Mouse (Mus musculus) central nervous system, embryonic 11.5 days (tissue): ENCODE data around the gene Sprr2h. TPM values are rescaled to one million over a fixed set of nuclear protein-coding genes. Genes with fewer than 3 reads are reported as not detected.

Source experiments
- polyA plus RNA-seq: library from polyadenylated mRNA; depleted of rRNA; stranded (reverse); fragments of >200 nt; gene quantifications from 2 replicates; pipeline ENCODE4 v1.2.3, GENCODE M21; 2012; rRNA removed

The Sprr2h gene
- polyA plus RNA-seq = not detected in 2 replicates

GRCm38 (mm10) chr3:92385385-92385784 lies at the start of gene Sprr2h:
TSS of gene Sprr2h (plus strand) at chr3:92385685.

DNA sequence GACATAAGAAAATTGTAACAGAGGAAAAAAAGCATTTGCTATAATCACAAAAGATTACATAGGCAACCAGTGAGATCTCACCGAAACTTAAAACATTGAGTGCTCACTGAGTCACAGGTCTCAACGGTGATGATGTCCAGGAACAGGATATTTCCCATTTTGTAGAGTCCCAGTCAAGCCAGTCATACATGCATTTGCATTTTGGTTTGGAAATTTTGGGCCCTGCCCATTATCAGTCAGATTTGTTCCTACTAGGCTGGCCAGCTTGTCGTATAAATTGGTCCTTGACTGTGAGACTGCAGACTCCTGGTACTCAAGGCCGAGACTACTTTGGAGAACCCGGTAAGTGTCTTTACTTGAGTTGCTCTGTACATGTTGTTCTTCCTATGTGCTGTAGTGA lies 46.6 kb upstream of the Sprr2h start, which contains the start of gene Sprr2d:
Gene Sprr2d (plus strand): TSS at position 301 of the 400 bp plus-strand sequence.

DNA sequence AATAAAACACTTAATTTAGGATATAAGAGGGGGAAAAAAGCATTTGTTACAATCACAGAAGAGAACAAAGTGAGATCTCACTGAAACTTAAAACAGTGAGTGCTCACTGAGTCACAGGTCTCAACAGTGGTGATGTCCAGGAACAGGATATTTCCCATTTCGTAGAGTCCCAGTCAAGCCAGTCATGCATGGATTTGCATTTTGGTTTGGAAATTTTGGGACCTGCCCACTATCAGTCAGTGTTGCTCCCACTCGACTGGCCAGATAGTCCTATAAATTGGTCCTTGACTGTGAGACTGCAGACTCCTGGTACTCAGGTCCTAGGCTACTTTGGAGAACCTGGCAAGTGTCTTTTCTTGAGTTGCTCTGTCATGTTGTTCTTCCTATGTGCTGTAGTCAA lies 33.6 kb upstream of the Sprr2h start, which contains the start of gene Sprr2e:
Gene Sprr2e (plus strand): TSS at position 301 of the 400 bp plus-strand sequence.

DNA sequence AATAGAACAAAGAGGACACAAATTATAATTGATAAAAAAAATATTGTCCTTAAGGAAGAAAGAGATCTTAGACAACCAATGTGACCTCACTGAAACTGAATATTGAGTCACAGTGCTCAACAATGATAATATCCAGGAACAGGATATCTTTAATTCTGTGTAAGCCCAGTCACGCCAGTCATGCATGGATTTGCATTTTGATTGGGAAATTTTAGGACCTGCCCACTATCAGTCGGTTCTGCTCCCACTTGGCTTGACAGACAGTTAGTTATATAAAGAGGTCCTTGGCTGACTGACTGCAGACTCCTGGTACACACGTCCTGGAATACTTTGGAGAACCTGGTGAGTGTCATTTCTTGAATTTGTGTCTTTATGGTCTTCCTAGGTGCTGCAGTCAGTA lies 20.6 kb upstream of the Sprr2h start, which contains the start of gene Sprr2f:
Gene Sprr2f (plus strand): TSS at position 301 of the 400 bp plus-strand sequence.

DNA sequence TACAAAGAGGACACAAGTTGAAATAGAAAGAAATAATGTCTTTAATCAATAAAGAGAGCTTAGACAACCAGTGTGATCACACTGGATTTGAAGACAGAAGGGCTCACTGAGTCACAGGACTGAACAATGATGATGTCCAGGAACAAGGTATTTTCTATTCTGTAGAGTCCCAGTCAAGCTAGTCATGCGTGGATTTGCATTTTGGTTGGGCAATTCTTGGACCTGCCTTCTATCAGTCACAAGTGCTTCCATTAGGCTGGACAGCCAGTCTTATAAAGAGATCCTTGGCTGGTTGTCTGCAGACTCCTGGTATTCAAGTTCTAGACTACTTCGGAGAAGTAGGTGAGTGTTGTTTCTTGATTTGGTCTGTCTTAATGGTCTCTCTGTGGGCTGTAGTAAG lies 22.2 kb downstream of the Sprr2h start, which contains the start of gene Sprr2i:
Gene Sprr2i (plus strand): TSS at position 301 of the 400 bp plus-strand sequence.

DNA sequence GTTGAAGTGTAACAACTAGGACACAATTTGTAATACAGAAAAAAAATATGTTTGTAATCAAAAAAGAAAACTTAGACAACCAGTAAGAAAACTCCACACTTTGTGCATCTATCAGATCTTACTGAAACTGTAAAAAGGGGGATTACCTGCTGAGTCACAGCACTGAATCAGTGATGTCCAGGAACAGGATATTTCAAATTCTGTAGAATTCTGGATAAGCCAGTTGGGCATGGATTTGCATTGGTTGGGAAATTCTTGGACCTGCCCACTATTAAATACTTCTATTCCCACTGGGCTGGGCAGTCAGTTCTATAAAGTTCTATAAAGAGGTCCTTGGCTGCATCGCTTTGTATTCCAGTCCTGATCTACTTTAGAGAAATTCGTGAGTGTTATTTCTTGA lies 32.3 kb downstream of the Sprr2h start, which contains the start of gene Sprr2j-ps:
Gene Sprr2j-ps (plus strand): TSS at position 301 of the 400 bp plus-strand sequence.

DNA sequence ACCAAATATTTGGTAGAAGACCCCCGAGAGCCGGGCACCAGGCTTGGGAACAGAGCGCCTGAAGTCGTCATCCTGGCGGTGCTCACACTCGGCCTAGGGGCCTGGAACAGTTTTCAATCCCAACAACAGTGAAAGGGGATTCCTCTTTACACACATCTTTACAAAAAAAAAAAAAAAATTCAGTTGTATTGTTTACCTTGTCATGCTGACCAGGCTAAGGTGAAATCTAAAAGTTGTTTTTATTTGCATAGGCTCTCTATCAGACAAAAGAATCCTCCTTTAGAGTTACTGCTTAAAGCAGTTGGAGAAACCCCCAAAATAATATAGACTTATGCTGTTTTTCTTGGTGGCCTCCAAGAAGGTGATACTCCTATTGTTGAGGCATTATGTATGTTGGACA lies 43.8 kb downstream of the Sprr2h start, which contains the start of gene Gm9774:
Gene Gm9774 (minus strand): TSS at position 101 of the 400 bp plus-strand sequence.

DNA sequence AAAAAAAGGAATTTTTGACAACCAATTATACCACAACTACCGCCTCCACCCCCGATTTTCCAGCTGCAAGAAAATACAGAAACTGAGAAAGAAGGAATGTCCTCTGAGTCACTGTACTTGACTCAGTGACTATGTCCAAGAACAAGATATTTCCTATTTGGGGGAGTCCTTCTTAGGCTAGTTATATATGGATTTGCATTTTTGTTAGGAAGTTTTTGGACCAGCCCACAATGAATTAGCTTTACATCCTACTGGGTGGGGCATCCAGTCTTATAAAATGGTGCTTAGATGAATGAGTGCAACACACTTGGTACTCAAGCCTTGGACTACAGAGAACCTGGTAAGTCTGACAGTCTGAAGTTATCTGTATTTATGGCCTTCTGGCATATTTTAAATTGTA lies 46.8 kb downstream of the Sprr2h start, which contains the start of gene Sprr2k:
Gene Sprr2k (plus strand): TSS at position 301 of the 400 bp plus-strand sequence.

Other genes starting within 250 kb of the Sprr2h start
- gene Lelp1, start 242.9 kb upstream of the Sprr2h start, polyA plus RNA-seq = not detected in 2 replicates
- 0.02 TPM in 1 of 2 replicates, not detected in the other for gene Sprr2a1, start 169.9 kb upstream of the Sprr2h start, polyA plus RNA-seq
- 1.4 and 1.5 TPM in 2 replicates for gene Sprr2a2, start 169.8 kb upstream of the Sprr2h start, polyA plus RNA-seq
- gene Sprr2a3, start 100.3 kb upstream of the Sprr2h start, polyA plus RNA-seq = not detected in 2 replicates
- gene Sprr2b, start 69.1 kb upstream of the Sprr2h start, polyA plus RNA-seq = not detected in 2 replicates
- gene Sprr2d, start 46.5 kb upstream of the Sprr2h start, polyA plus RNA-seq = not detected in 2 replicates
- gene Sprr2e, start 33.5 kb upstream of the Sprr2h start, polyA plus RNA-seq = not detected in 2 replicates
- gene Sprr2f, start 20.5 kb upstream of the Sprr2h start, polyA plus RNA-seq = not detected in 2 replicates
- gene Sprr2i, start 22.3 kb downstream of the Sprr2h start, polyA plus RNA-seq = not detected in 2 replicates
- gene Sprr2j-ps, start 32.4 kb downstream of the Sprr2h start, polyA plus RNA-seq = not detected in 2 replicates
- gene Gm9774, start 43.7 kb downstream of the Sprr2h start, polyA plus RNA-seq = 2.8 and 5.1 TPM in 2 replicates
- not detected in 2 replicates for gene Sprr2k, start 46.9 kb downstream of the Sprr2h start, polyA plus RNA-seq
- gene Sprr1b, start 53.1 kb downstream of the Sprr2h start, polyA plus RNA-seq = not detected in 2 replicates
- gene Sprr3, start 73.0 kb downstream of the Sprr2h start, polyA plus RNA-seq = not detected in 2 replicates
- gene Sprr1a, start 100.2 kb downstream of the Sprr2h start, polyA plus RNA-seq = 0.08 and 0.10 TPM in 2 replicates
- not detected in 2 replicates for gene Sprr4, start 114.8 kb downstream of the Sprr2h start, polyA plus RNA-seq
- gene 2310046K23Rik, start 148.8 kb downstream of the Sprr2h start, polyA plus RNA-seq = not detected in 2 replicates
- 0.02 and 0.04 TPM in 2 replicates for gene Ivl, start 188.1 kb downstream of the Sprr2h start, polyA plus RNA-seq
- gene Smcp, start 203.3 kb downstream of the Sprr2h start, polyA plus RNA-seq = not detected in 2 replicates
- not detected in 2 replicates for gene 2210017I01Rik, start 221.8 kb downstream of the Sprr2h start, polyA plus RNA-seq
- gene Lce6a, start 236.0 kb downstream of the Sprr2h start, polyA plus RNA-seq = not detected in 2 replicates